ENCODE assay signal across 23 mouse cellular contexts in genomic region chr5:76389041-76389795, GRCm38 (mm10). TPM values are rescaled to one million over a fixed set of nuclear protein-coding genes. Genes with fewer than 3 reads are reported as not detected.
DNase-seq lines count a peak whose midpoint lies in the region; ATAC-seq and TF ChIP-seq lines count a peak whose summit lies in the region.
"Had no signal": no experiment of that assay in that cellular context is flagged by ENCODE, and none has a peak within 500 bp of the region (broad histone marks: within the 10 kb centered on the region; RNA-seq: fewer than 3 reads in every experiment).

No protein-coding gene starts in this region.

- no peaks in the 10 kb centered on the region for H3K4me1 ChIP-seq in intestine, embryonic 14.5 days (replicated peaks; ENCODE audit: control insufficient read depth, insufficient read depth, low read length)
- H3K4me1 ChIP-seq in intestine, embryonic 15.5 days (replicated peaks): no peaks in the 10 kb centered on the region
- H3K4me1 ChIP-seq in small intestine, adult 2 months (ENCODE audit: control insufficient read depth, insufficient read depth, insufficient read length, low read length): peaks cover 16% of the 10 kb centered on the region; the same call in 1 of the 2 replicates
- H3K4me1 ChIP-seq: embryonic facial prominence, embryonic 15.5 days; forebrain, embryonic 10.5 days; heart, embryonic 15.5 days; hindbrain, embryonic 10.5 days had no signal

- WGBS in intestine, embryonic 14.5 days: 64% methylated on average over 10 of the region's 10 CpGs
- 65% methylated on average over 10 of the region's 10 CpGs for WGBS in intestine, embryonic 15.5 days
- WGBS in small intestine, adult 2 months: 34% methylated on average over 10 of the region's 10 CpGs

- no peak for TF ChIP-seq POLR2A in small intestine, adult 2 months (IDR thresholded peaks at IDR 0.05; ENCODE audit: low read depth, low read length)

- no peak overlapping the region for H3K9ac ChIP-seq in intestine, embryonic 14.5 days (ENCODE audit: low read length)
- H3K9ac ChIP-seq in intestine, embryonic 15.5 days: no peak overlapping the region
- H3K9ac ChIP-seq: embryonic facial prominence, embryonic 15.5 days; heart, embryonic 15.5 days; hindbrain, embryonic 14.5 days had no signal

- no peak overlapping the region for H3K4me2 ChIP-seq in intestine, embryonic 14.5 days (ENCODE audit: low read length)
- H3K4me2 ChIP-seq in intestine, embryonic 15.5 days (replicated peaks): no peak overlapping the region
- H3K4me2 ChIP-seq: embryonic facial prominence, embryonic 15.5 days; heart, embryonic 11.5 days; heart, embryonic 15.5 days; hindbrain, embryonic 14.5 days had no signal

- 0 out of 2 replicates have a peak overlapping the region, but pooled peaks have one; percentile 43 for H3K27ac ChIP-seq in intestine, embryonic 14.5 days (ENCODE audit: low read depth)
- H3K27ac ChIP-seq in intestine, embryonic 15.5 days: peak overlapping the region; percentile 51; the same call in 1 of the 2 replicates
- H3K27ac ChIP-seq in small intestine, adult 2 months (ENCODE audit: insufficient read depth, low read depth, low read length): peak overlapping the region; percentile 83
- H3K27ac ChIP-seq: embryonic facial prominence, embryonic 15.5 days; forebrain, embryonic 10.5 days; heart, embryonic 15.5 days; hindbrain, embryonic 10.5 days; hindbrain, embryonic 14.5 days had no signal

- no peaks in the 10 kb centered on the region for H3K9me3 ChIP-seq in intestine, embryonic 14.5 days (ENCODE audit: control insufficient read depth, low read length)
- H3K9me3 ChIP-seq in intestine, embryonic 15.5 days: no peaks in the 10 kb centered on the region
- H3K9me3 ChIP-seq: embryonic facial prominence, embryonic 15.5 days; forebrain, embryonic 10.5 days; heart, embryonic 15.5 days; hindbrain, embryonic 10.5 days had no signal

- no peak for TF ChIP-seq CTCF in small intestine, adult 2 months (IDR thresholded peaks at IDR 0.05; ENCODE audit: extremely low read depth, insufficient read length, insufficient replicate concordance, low read depth, low read length)

- H3K4me3 ChIP-seq in intestine, embryonic 14.5 days (ENCODE audit: low read depth, low read length): no peak overlapping the region
- no peak overlapping the region for H3K4me3 ChIP-seq in intestine, embryonic 15.5 days (replicated peaks)
- H3K4me3 ChIP-seq in small intestine, adult 2 months (ENCODE audit: low read depth, low read length): no peak overlapping the region
- H3K4me3 ChIP-seq: embryonic facial prominence, embryonic 15.5 days; erythroblast, embryonic 14.5 days; forebrain, embryonic 10.5 days; heart, embryonic 15.5 days; hindbrain, embryonic 10.5 days had no signal

- peak; percentile 80 for ATAC-seq in intestine, embryonic 14.5 days (replicated peaks; ENCODE audit: low FRiP score, low TSS enrichment, low read depth)
- peak; percentile 93 for ATAC-seq in intestine, embryonic 15.5 days
- ATAC-seq: forebrain, embryonic 14.5 days had no signal

- no peaks in the 10 kb centered on the region for H3K36me3 ChIP-seq in intestine, embryonic 14.5 days (ENCODE audit: control insufficient read depth, insufficient read depth, low read length)
- H3K36me3 ChIP-seq in intestine, embryonic 15.5 days: no peaks in the 10 kb centered on the region
- H3K36me3 ChIP-seq in small intestine, adult 2 months (ENCODE audit: control insufficient read depth, insufficient read depth, low read length): no peaks in the 10 kb centered on the region
- H3K36me3 ChIP-seq: embryonic facial prominence, embryonic 15.5 days; forebrain, embryonic 10.5 days; heart, embryonic 15.5 days; hindbrain, embryonic 10.5 days had no signal

- DNase-seq in intestine, embryonic 14.5 days (ENCODE audit: low spot score): no peak
- peak; percentile 18 for DNase-seq in yolk sac, embryonic 10.5 days (ENCODE audit: low spot score)
- DNase-seq in thymus, postnatal 25 days: no peak
- DNase-seq in frontal cortex, postnatal 10 days (ENCODE audit: low spot score in 2 of 2): no peak
- DNase-seq: adrenal gland, adult 2 months; adrenal gland, postnatal 25 days; cerebellum, adult 18-20 months; cerebellum, adult 9-11 months; embryo, embryonic 11 days; gastrocnemius, postnatal 36 days; heart, adult 18-20 months; heart, postnatal 14 days had no signal

- H3K27me3 ChIP-seq in intestine, embryonic 14.5 days (replicated peaks; ENCODE audit: control insufficient read depth, insufficient read depth, low read length): no peaks in the 10 kb centered on the region
- H3K27me3 ChIP-seq in intestine, embryonic 15.5 days (replicated peaks): no peaks in the 10 kb centered on the region
- no peaks in the 10 kb centered on the region for H3K27me3 ChIP-seq in small intestine, adult 2 months (ENCODE audit: control insufficient read depth, insufficient read depth, low read length)
- H3K27me3 ChIP-seq: embryonic facial prominence, embryonic 15.5 days; heart, embryonic 15.5 days had no signal

RNA-seq across cellular contexts. Expression of gene Nmu, which starts 25.6 kb away (rescaled TPM):
- 0.30 TPM in 1 of 2 replicates, not detected in the other for polyA plus RNA-seq in intestine, embryonic 14.5 days (2014; fragmentation: Nextera tagmentation; extraction: Ambion mirVana)
- polyA plus RNA-seq in intestine, embryonic 15.5 days (2015; fragmentation: Nextera tagmentation; extraction: Ambion mirVana): 0.29 TPM in 1 of 2 replicates, not detected in the other
- polyA plus RNA-seq in small intestine, adult 2 months (2012; rRNA removed): 5.2 and 10.3 TPM in 2 replicates
- polyA plus RNA-seq: adrenal gland, adult 2 months; erythroblast, embryonic 14.5 days; forebrain, embryonic 14.5 days; heart, embryonic 11.5 days; heart, embryonic 15.5 days had no signal

RNA-seq across cellular contexts. Expression of gene Pdcl2, which starts 58.3 kb away (rescaled TPM):
- not detected in 2 replicates for polyA plus RNA-seq in intestine, embryonic 14.5 days (2014; fragmentation: Nextera tagmentation; extraction: Ambion mirVana)
- not detected in 2 replicates for polyA plus RNA-seq in intestine, embryonic 15.5 days (2015; fragmentation: Nextera tagmentation; extraction: Ambion mirVana)
- polyA plus RNA-seq in small intestine, adult 2 months (2012; rRNA removed): not detected in 2 replicates
- polyA plus RNA-seq: adrenal gland, adult 2 months; embryonic facial prominence, embryonic 11.5 days; embryonic facial prominence, embryonic 15.5 days; erythroblast, embryonic 14.5 days; forebrain, embryonic 10.5 days; forebrain, embryonic 14.5 days; heart, embryonic 11.5 days; heart, embryonic 15.5 days; hindbrain, embryonic 10.5 days; hindbrain, embryonic 14.5 days had no signal
